Mouse (Mus musculus) heart, embryonic 10.5 days (tissue): Measurements from ENCODE around the gene Acbd5. TPM values are rescaled to one million over a fixed set of nuclear protein-coding genes. Genes with fewer than 3 reads are reported as not detected.

Source experiments
- polyA plus RNA-seq: library from polyadenylated mRNA; unstranded; fragments of >200 nt; fragmentation: Nextera tagmentation; extraction: Ambion mirVana; gene quantifications from 2 replicates; pipeline ENCODE4 v1.2.1, GENCODE M21; 2016

Acbd5 gene
- polyA plus RNA-seq, 1 experiment from 2014 or later = 26.2 TPM

Other genes starting within 250 kb of the Acbd5 start
- 33.1 and 37.5 TPM in 2 replicates for gene Pdss1, start 172.6 kb upstream of the Acbd5 start, polyA plus RNA-seq
- 33.3 and 34.7 TPM in 2 replicates for gene Abi1, start 27.9 kb upstream of the Acbd5 start, polyA plus RNA-seq
- gene Mastl, start 87.9 kb downstream of the Acbd5 start, polyA plus RNA-seq = 11.6 and 12.0 TPM in 2 replicates
- 56.5 and 64.0 TPM in 2 replicates for gene Yme1l1, start 88.2 kb downstream of the Acbd5 start, polyA plus RNA-seq
- not detected in 2 replicates for gene 4931423N10Rik, start 139.3 kb downstream of the Acbd5 start, polyA plus RNA-seq